Mouse (Mus musculus) ZHBTc4 (cell line): ENCODE measurements around the gene Copg2.

ENCODE experiments used
- DNase-seq: peaks from one replicate; pipeline ENCODE4 v3.0.0-alpha.2; 2011; ENCODE audit warnings: low read depth, low spot score

Gene Copg2

DNA sequence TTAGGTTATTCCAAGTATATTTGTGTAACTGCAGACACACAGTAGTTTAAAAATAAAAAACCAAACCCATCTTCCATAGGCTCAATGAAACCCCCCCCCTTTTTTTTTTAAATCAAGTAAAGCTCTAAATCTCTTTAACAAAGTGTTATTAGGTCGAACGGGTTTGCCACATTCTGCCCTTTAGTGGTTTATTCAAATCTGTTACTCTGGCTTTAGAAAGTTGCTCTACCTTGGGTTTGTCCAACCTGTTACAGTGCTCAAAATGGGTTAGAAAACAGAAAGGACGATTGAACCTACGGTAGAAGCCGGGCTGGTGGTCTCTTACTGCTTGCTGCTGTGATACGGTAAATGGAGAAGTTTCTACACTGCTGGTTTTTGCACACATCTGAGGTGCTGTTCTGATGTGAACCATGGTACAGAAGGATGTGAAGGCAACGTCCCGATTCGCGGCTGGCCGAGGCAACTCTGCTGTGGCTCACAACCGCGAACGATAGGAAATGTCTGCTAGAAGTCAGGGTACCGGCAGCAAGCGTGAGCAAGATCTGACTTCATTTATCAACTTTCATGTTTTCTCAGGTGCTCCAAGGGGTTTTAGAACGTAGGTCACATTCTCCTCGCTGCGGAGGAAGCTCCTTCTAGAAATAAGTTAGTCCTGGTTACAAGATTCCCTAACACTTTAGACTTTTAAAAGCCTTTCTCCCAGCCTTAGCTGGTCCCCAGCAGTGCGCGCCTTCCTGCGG, 161.4 kb downstream of the Copg2 start:
- DNase-seq: no peak

DNA sequence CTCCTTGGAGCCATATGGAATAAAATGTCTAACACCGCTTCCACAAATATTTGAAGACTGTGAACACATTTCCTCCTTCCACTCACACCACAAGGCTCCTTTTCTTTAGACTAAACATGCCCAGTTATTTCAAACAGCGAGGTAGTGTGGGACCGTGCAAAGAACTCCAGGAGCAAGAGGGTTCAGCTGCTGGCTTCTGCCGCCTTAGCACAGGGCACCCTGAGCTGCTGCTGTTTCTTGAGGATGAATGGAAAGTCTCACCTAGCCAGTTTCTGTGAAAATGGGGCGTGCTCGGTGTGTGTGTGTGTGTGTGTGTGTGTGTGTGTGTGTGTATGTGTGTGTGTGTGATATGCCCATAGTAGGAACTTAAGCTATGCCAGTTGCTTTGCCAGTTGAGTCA, 162.1 kb downstream of the Copg2 start:
- no peak for DNase-seq

GRCm38 (mm10) chr6:30732571-30733130, 163.9 kb downstream of the Copg2 start:
- peak; percentile 23 for DNase-seq

GRCm38 (mm10) chr6:30730301-30730971, 166.2 kb downstream of the Copg2 start:
- no peak for DNase-seq

- DNase-seq: no peak
Measured at GRCm38 (mm10) chr6:30723331-30723730, 173.3 kb downstream of the Copg2 start, which contains the start of gene Mest. Gene Mest (plus strand): TSS chr6:30723547.

GRCm38 (mm10) chr6:30722385-30723164, 174.0 kb downstream of the Copg2 start:
- no peak for DNase-seq

DNA sequence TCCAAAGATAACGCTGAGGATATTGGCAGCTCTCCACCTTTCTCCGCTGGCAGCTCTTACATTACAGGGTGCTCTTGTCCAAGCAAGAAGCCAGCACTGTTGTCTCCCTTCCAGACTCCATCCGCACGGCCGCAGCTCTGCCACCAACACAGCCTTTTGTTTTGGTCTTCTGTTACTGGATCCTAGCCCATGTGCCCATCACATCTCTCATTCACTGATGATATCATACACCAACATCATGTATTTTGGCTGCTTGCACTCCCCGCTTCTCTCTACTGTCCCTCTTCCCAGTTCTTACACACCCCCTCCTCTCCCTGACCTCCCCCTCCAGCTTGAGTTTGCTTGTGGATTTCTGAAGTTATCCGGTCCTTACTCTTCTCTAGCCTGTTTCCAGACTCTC, 179.8 kb downstream of the Copg2 start:
- no peak for DNase-seq

GRCm38 (mm10) chr6:30714891-30715471, 181.6 kb downstream of the Copg2 start:
- no peak for DNase-seq

DNA sequence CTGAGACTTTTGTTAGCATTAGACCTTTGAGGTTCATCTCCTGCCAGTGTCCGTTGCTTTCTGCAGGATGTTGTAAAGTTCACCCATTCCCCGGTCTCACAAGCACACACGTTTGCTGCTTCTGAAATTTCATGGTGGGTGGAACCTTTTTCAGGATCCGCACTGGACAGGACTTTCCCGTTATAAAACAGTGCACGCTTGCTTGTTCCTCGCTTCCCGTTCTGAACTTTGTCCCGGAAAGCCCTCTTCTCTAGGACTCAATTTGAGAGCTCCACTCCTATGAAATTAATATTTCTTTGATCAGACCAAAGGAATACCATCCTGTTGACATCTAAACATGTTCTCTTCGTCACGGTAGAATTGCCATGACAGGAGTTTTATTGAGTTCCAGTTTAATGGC, 182.7 kb downstream of the Copg2 start:
- no peak for DNase-seq

GRCm38 (mm10) chr6:30713455-30713854, 183.1 kb downstream of the Copg2 start:
- no peak for DNase-seq

- DNase-seq: no peak
Measured at GRCm38 (mm10) chr6:30712484-30712883, 184.1 kb downstream of the Copg2 start.

- no peak for DNase-seq
Measured at GRCm38 (mm10) chr6:30711365-30711763, 185.2 kb downstream of the Copg2 start.

DNA sequence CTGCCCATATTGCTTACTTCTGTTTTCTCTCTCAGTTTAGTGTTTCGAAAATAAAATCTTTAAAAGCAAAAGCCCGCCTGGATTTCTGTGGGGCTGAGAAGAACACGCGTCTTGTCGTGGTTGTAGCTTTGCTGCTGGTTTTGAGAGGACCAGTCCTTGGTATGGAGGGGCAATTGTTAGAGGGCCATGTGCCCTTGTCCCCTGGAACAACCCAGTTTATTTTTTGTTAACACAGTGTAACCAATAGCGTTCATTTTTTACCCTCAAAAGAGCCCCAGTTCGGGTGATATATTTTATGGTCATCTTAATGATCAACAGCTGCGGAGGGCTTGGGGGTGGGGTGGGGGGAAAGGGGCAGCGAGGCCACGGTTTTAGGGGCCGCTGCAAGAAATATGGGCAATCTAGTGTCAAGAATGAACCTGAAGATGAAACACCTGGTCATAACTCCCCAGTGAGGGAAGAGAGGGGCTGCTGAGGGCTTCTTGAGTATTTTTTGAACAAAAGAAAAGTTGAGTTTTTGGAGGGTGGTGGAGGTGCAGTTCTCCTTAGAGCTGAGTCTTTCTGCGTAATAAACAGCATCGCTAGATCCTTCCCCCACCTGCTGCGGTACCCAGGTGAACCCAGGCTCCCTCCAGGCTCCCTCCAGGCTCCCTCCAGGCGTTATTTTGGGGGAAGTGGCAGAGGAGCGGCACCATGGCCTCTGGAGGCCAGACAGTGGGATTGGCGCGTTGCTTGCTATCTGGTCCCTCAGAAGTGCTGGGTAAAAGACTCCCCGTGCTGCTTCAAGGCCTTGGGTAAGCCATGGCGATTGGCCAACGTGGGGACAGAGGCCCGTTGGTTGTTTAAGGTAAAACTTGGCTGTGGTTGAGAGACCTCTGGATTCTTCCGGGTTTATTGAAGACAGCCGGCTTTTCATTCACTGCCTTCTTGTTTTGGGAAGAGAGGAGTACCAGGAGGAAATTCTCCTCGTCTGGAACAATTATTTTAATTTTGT, 185.9 kb downstream of the Copg2 start:
- DNase-seq: no peak

DNA sequence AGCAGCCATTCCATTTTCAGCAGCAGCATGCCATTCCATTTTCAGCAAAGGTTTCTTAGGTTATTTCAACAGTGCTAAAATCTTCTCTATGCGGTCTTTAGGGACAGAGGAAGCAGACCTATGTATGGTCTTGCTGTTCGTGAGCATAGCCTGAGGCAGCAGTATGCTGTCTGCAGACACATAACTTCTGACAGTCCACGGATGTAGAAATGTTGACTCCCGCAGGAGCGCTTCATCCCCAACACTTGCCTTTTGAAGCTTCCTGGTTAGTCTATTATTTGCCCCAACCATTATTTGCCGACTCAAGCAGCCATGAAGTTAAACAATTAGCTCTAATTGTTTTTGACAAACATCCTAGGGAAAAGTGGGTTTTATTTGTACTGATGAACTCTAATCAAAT, 187.5 kb downstream of the Copg2 start:
- no peak for DNase-seq

DNA sequence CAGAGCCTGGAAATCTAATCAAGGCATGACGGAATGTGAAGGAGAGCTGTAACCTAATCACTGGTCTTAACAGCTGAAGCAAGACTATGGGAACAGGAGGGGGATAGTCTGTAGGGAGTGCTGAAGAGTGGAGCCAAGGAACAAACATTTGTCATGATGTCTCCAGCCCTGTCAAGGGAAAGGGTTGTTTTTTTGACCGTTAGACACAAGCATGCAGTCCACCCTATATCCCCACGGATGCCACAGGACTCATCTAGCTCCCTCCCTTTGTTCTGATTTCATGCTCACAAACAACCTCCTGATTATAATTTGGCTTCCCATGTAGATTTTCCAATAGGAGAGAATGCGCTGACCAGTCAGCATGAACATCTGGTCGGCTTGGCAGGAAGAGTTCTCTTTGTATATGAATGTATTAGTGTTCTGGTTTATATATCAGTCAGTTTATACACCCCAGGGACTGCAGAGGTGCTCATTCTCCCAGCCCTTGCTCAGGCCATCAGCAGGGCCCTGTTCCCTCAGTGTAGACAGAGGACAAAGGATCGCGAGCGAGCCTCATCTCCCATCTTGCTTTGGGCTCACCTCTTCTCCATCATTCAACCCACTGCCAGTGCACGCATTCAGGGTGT, 192.5 kb downstream of the Copg2 start:
- DNase-seq: no peak

DNA sequence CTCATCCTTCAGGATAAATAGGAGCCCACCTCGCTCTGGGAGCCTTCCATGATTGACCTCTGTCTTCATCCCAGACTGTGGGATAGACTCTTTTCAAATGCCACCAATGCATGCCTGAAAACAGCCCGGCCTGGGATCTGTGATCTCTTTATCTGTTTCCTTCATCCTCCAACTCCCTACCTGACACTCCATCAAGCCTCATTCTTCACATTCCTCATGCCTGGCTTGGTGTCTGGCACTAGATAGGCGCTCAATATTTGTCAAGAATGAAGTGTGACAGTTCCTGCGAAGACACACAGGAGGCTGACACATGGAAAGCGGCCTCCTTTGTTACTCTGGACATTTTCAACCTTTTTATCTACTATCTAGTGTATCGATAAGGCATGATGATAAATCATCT, 193.1 kb downstream of the Copg2 start:
- no peak for DNase-seq

GRCm38 (mm10) chr6:30702881-30703280, 193.7 kb downstream of the Copg2 start:
- DNase-seq: no peak

DNA sequence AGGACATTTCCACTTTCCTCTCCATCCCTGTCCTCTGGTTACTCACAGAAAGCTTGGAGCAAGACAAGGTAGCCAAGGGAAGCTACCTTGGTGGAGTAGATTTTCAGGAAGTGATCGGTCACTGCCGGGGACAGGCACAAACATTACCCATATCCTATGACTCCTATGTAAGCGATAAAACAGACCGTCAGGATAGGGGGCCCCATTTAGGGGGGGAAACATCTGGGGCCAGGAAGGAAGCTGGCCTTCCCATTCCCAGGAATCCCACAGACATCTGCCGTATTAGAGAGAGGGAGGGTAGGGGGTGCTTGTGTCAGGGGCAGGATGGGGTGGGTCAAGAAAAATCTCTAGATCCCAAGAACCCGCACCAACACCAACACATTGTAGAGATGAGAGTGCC, 196.4 kb downstream of the Copg2 start:
- DNase-seq: no peak

DNA sequence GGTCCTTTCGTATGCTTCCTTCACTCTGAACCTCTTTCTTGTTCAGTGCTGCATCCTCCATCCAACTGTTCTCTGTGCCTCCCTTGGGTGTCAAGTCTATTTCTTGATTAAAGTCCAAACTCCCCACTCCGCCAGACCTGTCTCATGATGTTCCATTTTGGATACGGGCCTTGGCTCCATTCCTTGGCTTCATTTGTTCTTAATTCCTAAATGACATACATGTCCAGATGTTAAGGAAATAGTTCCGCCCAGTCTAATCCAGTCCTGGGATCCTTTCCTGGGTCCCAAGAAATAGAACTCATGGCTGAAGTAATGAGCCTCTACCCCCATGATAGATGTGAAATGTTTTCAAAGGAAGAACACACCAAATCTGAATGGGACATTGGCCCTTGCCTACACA, 198.6 kb downstream of the Copg2 start:
- no peak for DNase-seq
